ENCODE assay signal across 9 mouse cellular contexts in genomic region chr16:18587847-18588737, GRCm38 (mm10). TPM values are rescaled to one million over a fixed set of nuclear protein-coding genes. Genes with fewer than 3 reads are reported as not detected.
DNase-seq lines count a peak whose midpoint lies in the region; ATAC-seq and TF ChIP-seq lines count a peak whose summit lies in the region.
"Had no signal": no experiment of that assay in that cellular context is flagged by ENCODE, and none has a peak within 500 bp of the region (broad histone marks: within the 10 kb centered on the region; RNA-seq: fewer than 3 reads in every experiment).

No protein-coding gene starts in this region.

- peaks cover 97% of the 10 kb centered on the region for H3K27me3 ChIP-seq in lung, embryonic 15.5 days
- peaks cover 98% of the 10 kb centered on the region for H3K27me3 ChIP-seq in forebrain, embryonic 12.5 days
- H3K27me3 ChIP-seq in limb, embryonic 11.5 days (ENCODE audit: control insufficient read depth, insufficient read depth, low read length): peaks cover 88% of the 10 kb centered on the region
- H3K27me3 ChIP-seq in small intestine, adult 2 months (ENCODE audit: control insufficient read depth, insufficient read depth, low read length): peaks cover 72% of the 10 kb centered on the region

- peak overlapping the region; percentile 62 for H3K27ac ChIP-seq in lung, embryonic 15.5 days
- H3K27ac ChIP-seq in forebrain, embryonic 12.5 days: no peak overlapping the region
- H3K27ac ChIP-seq in limb, embryonic 11.5 days (replicated peaks; ENCODE audit: low read depth, low read length): no peak overlapping the region
- H3K27ac ChIP-seq in small intestine, adult 2 months (ENCODE audit: insufficient read depth, low read depth, low read length): no peak overlapping the region

- TF ChIP-seq CTCF in small intestine, adult 2 months (IDR thresholded peaks at IDR 0.05; ENCODE audit: extremely low read depth, insufficient read length, insufficient replicate concordance, low read depth, low read length): no peak

- peaks cover 41% of the 10 kb centered on the region for H3K4me1 ChIP-seq in lung, embryonic 15.5 days
- peaks cover 43% of the 10 kb centered on the region for H3K4me1 ChIP-seq in forebrain, embryonic 12.5 days
- peaks cover 29% of the 10 kb centered on the region for H3K4me1 ChIP-seq in limb, embryonic 11.5 days (ENCODE audit: control insufficient read depth, insufficient read depth, low read length)
- H3K4me1 ChIP-seq in small intestine, adult 2 months (ENCODE audit: control insufficient read depth, insufficient read depth, insufficient read length, low read length): peaks cover 20% of the 10 kb centered on the region

- H3K4me3 ChIP-seq in lung, embryonic 15.5 days: peak overlapping the region; percentile 50
- H3K4me3 ChIP-seq in forebrain, embryonic 12.5 days (replicated peaks): peak overlapping the region; percentile 25
- peak overlapping the region; percentile 23 for H3K4me3 ChIP-seq in limb, embryonic 11.5 days (ENCODE audit: low read depth, low read length)
- H3K4me3 ChIP-seq in small intestine, adult 2 months (ENCODE audit: low read depth, low read length): peak overlapping the region; percentile 25; the same call in 1 of the 2 replicates
- H3K4me3 ChIP-seq: erythroblast, embryonic 14.5 days had no signal

- TF ChIP-seq POLR2A in small intestine, adult 2 months (IDR thresholded peaks at IDR 0.05; ENCODE audit: low read depth, low read length): no peak

- WGBS in lung, embryonic 15.5 days: 4% methylated on average over 57 of the region's 57 CpGs
- WGBS in forebrain, embryonic 12.5 days: under 1% methylated on average over 57 of the region's 57 CpGs
- 1% methylated on average over 57 of the region's 57 CpGs for WGBS in limb, embryonic 11.5 days
- 5% methylated on average over 57 of the region's 57 CpGs for WGBS in small intestine, adult 2 months

- DNase-seq in lung, postnatal 25 days (ENCODE audit: low spot score): no peak
- peak; percentile 68 for DNase-seq in limb, embryonic 11.5 days (ENCODE audit: low spot score)
- no peak for DNase-seq in cerebellum, postnatal 25 days

- H3K4me2 ChIP-seq in lung, embryonic 15.5 days: peak overlapping the region; percentile 88
- H3K4me2 ChIP-seq in forebrain, embryonic 12.5 days: peak overlapping the region; percentile 41
- peak overlapping the region; percentile 38 for H3K4me2 ChIP-seq in limb, embryonic 11.5 days (ENCODE audit: low read depth, severe bottlenecking)

- H3K36me3 ChIP-seq in lung, embryonic 15.5 days: no peaks in the 10 kb centered on the region
- no peaks in the 10 kb centered on the region for H3K36me3 ChIP-seq in forebrain, embryonic 12.5 days (replicated peaks)
- no peaks in the 10 kb centered on the region for H3K36me3 ChIP-seq in limb, embryonic 11.5 days (ENCODE audit: control insufficient read depth, insufficient read depth, low read length)
- H3K36me3 ChIP-seq in small intestine, adult 2 months (ENCODE audit: control insufficient read depth, insufficient read depth, low read length): no peaks in the 10 kb centered on the region

- no peaks in the 10 kb centered on the region for H3K9me3 ChIP-seq in lung, embryonic 15.5 days
- H3K9me3 ChIP-seq in forebrain, embryonic 12.5 days: no peaks in the 10 kb centered on the region
- H3K9me3 ChIP-seq in limb, embryonic 11.5 days (ENCODE audit: control insufficient read depth, low read length): no peaks in the 10 kb centered on the region

- peak overlapping the region; percentile 40 for H3K9ac ChIP-seq in lung, embryonic 15.5 days
- H3K9ac ChIP-seq in forebrain, embryonic 12.5 days: no peak overlapping the region
- no peak overlapping the region for H3K9ac ChIP-seq in limb, embryonic 11.5 days (ENCODE audit: low read length)

- ATAC-seq in lung, embryonic 15.5 days (ENCODE audit: borderline replicate concordance, extremely low read depth, low FRiP score, low TSS enrichment): peak; percentile 44; the same call in 1 of the 2 replicates
- ATAC-seq in forebrain, embryonic 12.5 days (ENCODE audit: low FRiP score): 0 out of 2 replicates have a peak, but pooled peaks have one; percentile 25
- ATAC-seq in limb, embryonic 11.5 days (ENCODE audit: insufficient number of reproducible peaks, low FRiP score, low TSS enrichment, low read depth): no peak
- no peak for ATAC-seq in inflammation-experienced regulatory T-cells, adult 6 months
- ATAC-seq: activated CD4-positive, CD25-positive, alpha-beta regulatory T cell, adult 4 months had no signal

RNA-seq across cellular contexts. Expression of gene Tbx1, which starts 2.4 kb away (rescaled TPM):
- polyA plus RNA-seq in lung, embryonic 15.5 days (2015; fragmentation: Nextera tagmentation; extraction: Ambion mirVana): 10.9 and 13.1 TPM in 2 replicates
- polyA plus RNA-seq in forebrain, embryonic 12.5 days (2016; fragmentation: Nextera tagmentation; extraction: Ambion mirVana): 1.3 and 1.7 TPM in 2 replicates
- polyA plus RNA-seq in limb, embryonic 11.5 days (2014; fragmentation: Nextera tagmentation; extraction: Ambion mirVana): 2.3 and 2.5 TPM in 2 replicates
- 2.6 and 8.3 TPM in 2 replicates for polyA plus RNA-seq in small intestine, adult 2 months (2012; rRNA removed)
- polyA plus RNA-seq in inflammation-experienced regulatory T-cells, adult 6 months (2017; shearing (Covaris generic)): not detected
- polyA plus RNA-seq: activated CD4-positive, CD25-positive, alpha-beta regulatory T cell, adult 4 months; erythroblast, embryonic 14.5 days had no signal

RNA-seq across cellular contexts. Expression of gene Gp1bb, which starts 34.1 kb away (rescaled TPM):
- polyA plus RNA-seq in lung, embryonic 15.5 days (2015; fragmentation: Nextera tagmentation; extraction: Ambion mirVana): 2.8 and 4.3 TPM in 2 replicates
- polyA plus RNA-seq in forebrain, embryonic 12.5 days (2016; fragmentation: Nextera tagmentation; extraction: Ambion mirVana): 4.4 and 5.7 TPM in 2 replicates
- 4.1 and 4.5 TPM in 2 replicates for polyA plus RNA-seq in limb, embryonic 11.5 days (2014; fragmentation: Nextera tagmentation; extraction: Ambion mirVana)
- 35.8 and 580 TPM in 2 replicates for polyA plus RNA-seq in small intestine, adult 2 months (2012; rRNA removed)
- not detected for polyA plus RNA-seq in inflammation-experienced regulatory T-cells, adult 6 months (2017; shearing (Covaris generic))
- polyA plus RNA-seq: activated CD4-positive, CD25-positive, alpha-beta regulatory T cell, adult 4 months had no signal

RNA-seq across cellular contexts. Expression of gene Gm49601, which starts 38.1 kb away (rescaled TPM):
- 3.2 and 4.0 TPM in 2 replicates for polyA plus RNA-seq in lung, embryonic 15.5 days (2015; fragmentation: Nextera tagmentation; extraction: Ambion mirVana)
- polyA plus RNA-seq in forebrain, embryonic 12.5 days (2016; fragmentation: Nextera tagmentation; extraction: Ambion mirVana): 10.6 and 10.7 TPM in 2 replicates
- 2.3 and 2.4 TPM in 2 replicates for polyA plus RNA-seq in limb, embryonic 11.5 days (2014; fragmentation: Nextera tagmentation; extraction: Ambion mirVana)
- polyA plus RNA-seq in small intestine, adult 2 months (2012; rRNA removed): 22.7 and 156 TPM in 2 replicates
- polyA plus RNA-seq in inflammation-experienced regulatory T-cells, adult 6 months (2017; shearing (Covaris generic)): not detected
- polyA plus RNA-seq: activated CD4-positive, CD25-positive, alpha-beta regulatory T cell, adult 4 months had no signal

RNA-seq across cellular contexts. Expression of gene Sept5, which starts 41.7 kb away (rescaled TPM):
- polyA plus RNA-seq in lung, embryonic 15.5 days (2015; fragmentation: Nextera tagmentation; extraction: Ambion mirVana): 20.2 and 20.9 TPM in 2 replicates
- 68.4 and 69.3 TPM in 2 replicates for polyA plus RNA-seq in forebrain, embryonic 12.5 days (2016; fragmentation: Nextera tagmentation; extraction: Ambion mirVana)
- 30.0 and 31.1 TPM in 2 replicates for polyA plus RNA-seq in limb, embryonic 11.5 days (2014; fragmentation: Nextera tagmentation; extraction: Ambion mirVana)
- polyA plus RNA-seq in small intestine, adult 2 months (2012; rRNA removed): 64.1 and 381 TPM in 2 replicates
- under 1 TPM; 0.72 to 0.78 (median 0.77) TPM for polyA plus RNA-seq in inflammation-experienced regulatory T-cells, adult 6 months (2017; shearing (Covaris generic))
- polyA plus RNA-seq: erythroblast, embryonic 14.5 days had no signal

Comparison
In these comparisons a context has a peak if more than half of its experiments do, and no peak if none do; other contexts are left out.
1. ATAC-seq: peak in lung, embryonic 15.5 days (single experiment) and forebrain, embryonic 12.5 days (single experiment); none in limb, embryonic 11.5 days (single experiment) and inflammation-experienced regulatory T-cells, adult 6 months (single experiment).
2. H3K4me2 ChIP-seq: peak in every context shown above with its lines; median percentile 88 in lung, embryonic 15.5 days; 41 in forebrain, embryonic 12.5 days; 38 in limb, embryonic 11.5 days.
3. Peak in every context shown above with its lines, with median percentiles within 50 percentile points of each other: H3K4me3 ChIP-seq.